Mouse (Mus musculus): ENCODE measurements at regions not wholly inside any gene's neighbourhood (a gene's known extent, or its start where the extent isn't known, plus 50 kb on each side); places are given as distances from the start of the nearest gene placed in this dataset.

DNA sequence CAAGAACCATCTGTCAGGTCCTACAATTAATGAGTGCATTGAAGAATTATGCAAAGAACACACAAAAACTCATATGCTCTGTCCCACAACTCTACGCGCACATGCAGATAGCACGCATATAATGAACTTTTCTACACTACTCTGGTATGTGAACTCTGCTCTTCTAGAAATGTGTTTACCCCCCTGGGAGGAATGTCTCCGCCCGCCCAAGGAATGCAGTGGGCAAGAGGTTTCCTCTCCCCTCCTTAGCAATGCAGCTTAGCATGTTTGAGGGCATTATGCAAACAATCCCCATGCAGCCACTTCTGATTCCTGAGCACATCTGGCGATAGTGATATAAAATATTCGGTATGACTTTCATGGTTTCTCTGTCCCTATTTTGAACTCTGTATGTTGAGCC, 59.0 kb upstream of the Tgfbr2 start:
- Histone ChIP-seq H3K27ac (ENCODE audit: low read depth, low read length) (no peak overlapping the region), H3K9me3 (ENCODE audit: control insufficient read depth, low read length) (no peaks in the 10 kb centered on the region), H3K4me3 (ENCODE audit: low read depth, low read length) (no peak overlapping the region), H3K36me3 (ENCODE audit: control insufficient read depth, insufficient read depth, low read length) (no peaks in the 10 kb centered on the region), H3K9ac (ENCODE audit: low read length) (no peak overlapping the region), H3K4me2 (ENCODE audit: low read depth) (no peak overlapping the region), H3K27me3 (ENCODE audit: control insufficient read depth, insufficient read depth, low read length) (no peaks in the 10 kb centered on the region), H3K4me1 (ENCODE audit: control insufficient read depth, insufficient read depth, low read length) (no peaks in the 10 kb centered on the region)
- 90% methylated on average over 7 of the region's 7 CpGs for WGBS
- no peak for DNase-seq (ENCODE audit: low spot score)
- ATAC-seq (ENCODE audit: insufficient read depth, low FRiP score, low TSS enrichment), result no peak

DNA sequence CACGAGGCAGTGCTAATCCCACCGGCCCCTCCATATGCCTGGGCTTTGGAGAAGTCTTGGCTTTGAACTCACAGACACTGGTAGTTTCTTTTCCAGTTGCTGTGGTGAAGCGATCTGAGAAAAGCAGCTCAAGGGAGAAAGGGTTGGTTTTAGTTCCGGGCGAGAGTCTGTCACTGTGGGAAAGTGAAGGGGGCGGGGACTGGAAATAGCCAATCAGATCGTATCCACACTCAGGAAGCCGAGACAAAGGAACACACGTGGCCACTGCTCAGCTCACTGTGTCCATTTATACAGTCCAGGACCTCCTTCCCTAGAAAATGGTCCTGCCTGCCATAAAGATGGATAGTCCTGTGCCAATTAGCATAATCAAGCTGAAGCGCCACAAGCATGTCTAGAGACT, 57.2 kb upstream of the Tgfbr2 start:
- H3K9me3 ChIP-seq (ENCODE audit: control insufficient read depth, low read length), result no peaks in the 10 kb centered on the region
- no peak overlapping the region for H3K9ac ChIP-seq (ENCODE audit: low read length)
- 79% methylated on average over 10 of the region's 10 CpGs for WGBS
- DNase-seq (ENCODE audit: low spot score), result no peak
- no peak overlapping the region for H3K27ac ChIP-seq (ENCODE audit: low read depth, low read length)
- H3K4me1 ChIP-seq (ENCODE audit: control insufficient read depth, insufficient read depth, low read length), result no peaks in the 10 kb centered on the region
- H3K4me2 ChIP-seq (ENCODE audit: low read depth), result no peak overlapping the region
- no peaks in the 10 kb centered on the region for H3K27me3 ChIP-seq (ENCODE audit: control insufficient read depth, insufficient read depth, low read length)
- H3K4me3 ChIP-seq (ENCODE audit: low read depth, low read length), result no peak overlapping the region
- no peaks in the 10 kb centered on the region for H3K36me3 ChIP-seq (ENCODE audit: control insufficient read depth, insufficient read depth, low read length)
- ATAC-seq (ENCODE audit: insufficient read depth, low FRiP score, low TSS enrichment), result no peak

DNA sequence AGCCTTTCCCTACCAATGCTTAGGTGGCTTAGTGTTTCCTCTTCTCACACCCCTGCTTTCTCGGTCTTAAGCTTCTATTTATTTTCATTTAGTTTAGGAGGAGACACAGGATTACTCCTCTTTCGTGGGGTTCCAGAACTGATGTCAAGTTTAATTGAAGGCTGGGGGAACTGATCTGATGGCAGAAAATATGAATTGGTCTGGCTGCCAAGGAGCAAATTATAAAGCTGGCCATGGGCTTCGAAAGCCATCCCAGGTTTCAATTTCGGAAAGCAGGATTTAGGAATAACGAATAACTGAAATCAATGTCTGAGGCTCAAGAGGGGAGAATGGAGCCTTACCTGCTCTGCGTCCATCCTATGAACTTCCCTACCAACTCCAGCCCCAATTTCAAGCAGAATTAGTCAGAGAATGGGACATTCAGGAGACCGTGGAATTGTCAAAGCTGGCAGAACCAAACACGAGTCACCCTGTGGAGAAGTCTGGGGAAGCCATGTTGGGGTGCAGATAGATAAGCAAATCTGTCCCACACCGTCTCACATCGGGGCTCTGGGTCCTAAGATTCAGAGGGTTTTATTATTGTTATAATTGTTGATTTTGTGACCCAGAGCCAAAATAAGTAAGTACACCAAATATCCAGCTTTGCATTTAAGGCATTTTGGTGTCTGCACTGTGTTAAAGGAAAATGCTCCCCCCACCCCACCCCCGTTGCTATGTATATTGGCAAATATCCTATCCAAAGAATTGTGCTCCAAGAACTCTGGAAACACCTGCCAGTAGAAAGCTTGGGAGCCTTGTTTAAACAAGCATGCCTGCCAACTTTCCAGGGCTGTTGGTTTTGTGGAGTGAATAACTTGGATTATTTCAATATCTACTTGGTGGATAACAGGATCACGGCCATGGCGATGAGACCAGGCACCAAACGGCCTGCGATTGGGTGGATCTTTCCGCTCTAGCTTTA, 56.5 kb upstream of the Tgfbr2 start:
- ATAC-seq (ENCODE audit: insufficient read depth, low FRiP score, low TSS enrichment) (no peak), DNase-seq (ENCODE audit: low spot score) (no peak)
- no peak overlapping the region for H3K9ac ChIP-seq (ENCODE audit: low read length)
- no peak overlapping the region for H3K27ac ChIP-seq (ENCODE audit: low read depth, low read length)
- no peak overlapping the region for H3K4me3 ChIP-seq (ENCODE audit: low read depth, low read length)
- H3K36me3 ChIP-seq (ENCODE audit: control insufficient read depth, insufficient read depth, low read length), result no peaks in the 10 kb centered on the region
- no peak overlapping the region for H3K4me2 ChIP-seq (ENCODE audit: low read depth)
- no peaks in the 10 kb centered on the region for H3K27me3 ChIP-seq (ENCODE audit: control insufficient read depth, insufficient read depth, low read length)
- WGBS, result 93% methylated on average over 16 of the region's 16 CpGs
- no peaks in the 10 kb centered on the region for H3K4me1 ChIP-seq (ENCODE audit: control insufficient read depth, insufficient read depth, low read length)
- no peaks in the 10 kb centered on the region for H3K9me3 ChIP-seq (ENCODE audit: control insufficient read depth, low read length)

DNA sequence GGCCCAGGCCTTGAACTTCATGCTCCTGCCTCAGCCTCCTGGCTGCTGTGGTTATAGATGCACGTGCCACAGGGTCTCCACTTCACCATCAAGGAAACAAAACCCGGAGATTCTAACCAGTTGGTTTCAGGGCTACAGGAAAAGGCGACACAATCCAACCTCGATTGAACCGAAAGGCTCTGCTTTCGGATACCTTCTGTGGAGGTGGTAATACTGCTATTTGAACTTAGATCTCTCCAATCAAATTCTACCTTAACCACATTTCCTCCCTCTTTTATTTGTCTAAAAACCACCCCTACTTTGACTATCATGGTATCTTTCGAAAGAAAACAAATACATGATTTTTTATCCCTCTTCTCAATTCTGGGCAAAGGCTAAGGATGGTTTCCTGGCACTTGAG, 55.2 kb upstream of the Tgfbr2 start:
- Histone ChIP-seq H3K9ac (ENCODE audit: low read length) (no peak overlapping the region), H3K4me2 (ENCODE audit: low read depth) (no peak overlapping the region), H3K4me1 (ENCODE audit: control insufficient read depth, insufficient read depth, low read length) (no peaks in the 10 kb centered on the region), H3K27me3 (ENCODE audit: control insufficient read depth, insufficient read depth, low read length) (no peaks in the 10 kb centered on the region), H3K4me3 (ENCODE audit: low read depth, low read length) (no peak overlapping the region), H3K27ac (ENCODE audit: low read depth, low read length) (no peak overlapping the region), H3K36me3 (ENCODE audit: control insufficient read depth, insufficient read depth, low read length) (no peaks in the 10 kb centered on the region), H3K9me3 (ENCODE audit: control insufficient read depth, low read length) (no peaks in the 10 kb centered on the region)
- ATAC-seq (ENCODE audit: insufficient read depth, low FRiP score, low TSS enrichment) (no peak), DNase-seq (ENCODE audit: low spot score) (no peak)
- 91% methylated on average over 7 of the region's 7 CpGs for WGBS

DNA sequence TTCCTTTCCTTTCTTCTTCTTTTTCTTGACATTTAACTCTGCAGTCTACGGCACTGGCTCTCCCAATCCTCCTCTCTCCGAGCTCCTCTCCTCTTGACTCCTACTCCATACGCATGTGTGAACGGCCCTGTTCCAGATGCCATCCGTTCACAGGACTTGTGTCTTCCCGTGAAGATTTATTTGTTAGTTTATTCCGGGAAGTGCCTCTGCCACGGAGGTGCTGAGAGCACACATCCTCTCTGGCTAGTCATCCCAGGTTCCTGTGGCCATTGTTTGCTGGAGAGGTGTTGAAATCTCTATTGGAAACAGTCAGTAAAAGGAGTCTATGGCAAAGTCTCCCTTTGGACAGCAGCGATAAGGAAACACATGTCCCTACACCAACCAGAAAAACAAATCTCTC, 53.3 kb upstream of the Tgfbr2 start:
- H3K27ac ChIP-seq (ENCODE audit: low read depth, low read length), result no peak overlapping the region
- DNase-seq (ENCODE audit: low spot score) (no peak), ATAC-seq (ENCODE audit: insufficient read depth, low FRiP score, low TSS enrichment) (no peak)
- H3K4me3 ChIP-seq (ENCODE audit: low read depth, low read length), result no peak overlapping the region
- no peaks in the 10 kb centered on the region for H3K9me3 ChIP-seq (ENCODE audit: control insufficient read depth, low read length)
- no peak overlapping the region for H3K9ac ChIP-seq (ENCODE audit: low read length)
- H3K36me3 ChIP-seq (ENCODE audit: control insufficient read depth, insufficient read depth, low read length), result no peaks in the 10 kb centered on the region
- 46% methylated on average over 9 of the region's 9 CpGs for WGBS
- H3K4me2 ChIP-seq (ENCODE audit: low read depth), result no peak overlapping the region
- H3K27me3 ChIP-seq (ENCODE audit: control insufficient read depth, insufficient read depth, low read length), result no peaks in the 10 kb centered on the region
- H3K4me1 ChIP-seq (ENCODE audit: control insufficient read depth, insufficient read depth, low read length), result no peaks in the 10 kb centered on the region

DNA sequence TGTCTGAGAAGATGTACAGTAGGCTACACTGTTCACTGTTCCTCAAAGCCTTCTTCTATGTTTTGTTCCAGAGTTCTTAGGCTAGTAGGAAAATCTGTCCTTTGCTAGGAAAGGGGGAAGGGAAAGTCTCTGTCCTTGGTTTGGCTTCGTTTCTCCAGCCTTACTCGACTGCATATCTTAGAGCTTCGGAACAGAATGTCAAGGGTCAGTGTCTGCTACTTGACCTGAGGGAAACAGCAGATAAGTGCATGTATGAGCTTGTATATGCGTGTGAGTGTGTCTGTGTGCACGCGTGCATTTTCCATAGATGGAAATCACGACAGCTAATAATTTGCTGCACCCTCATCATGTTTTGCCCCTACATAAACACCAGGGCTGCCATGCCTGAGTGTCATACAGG, 52.6 kb upstream of the Tgfbr2 start:
- ATAC-seq (ENCODE audit: insufficient read depth, low FRiP score, low TSS enrichment), result no peak
- no peaks in the 10 kb centered on the region for H3K27me3 ChIP-seq (ENCODE audit: control insufficient read depth, insufficient read depth, low read length)
- 81% methylated on average over 7 of the region's 7 CpGs for WGBS
- no peak overlapping the region for H3K27ac ChIP-seq (ENCODE audit: low read depth, low read length)
- no peak for DNase-seq (ENCODE audit: low spot score)
- no peaks in the 10 kb centered on the region for H3K4me1 ChIP-seq (ENCODE audit: control insufficient read depth, insufficient read depth, low read length)
- no peaks in the 10 kb centered on the region for H3K36me3 ChIP-seq (ENCODE audit: control insufficient read depth, insufficient read depth, low read length)
- no peak overlapping the region for H3K4me2 ChIP-seq (ENCODE audit: low read depth)
- H3K4me3 ChIP-seq (ENCODE audit: low read depth, low read length), result no peak overlapping the region
- no peaks in the 10 kb centered on the region for H3K9me3 ChIP-seq (ENCODE audit: control insufficient read depth, low read length)
- no peak overlapping the region for H3K9ac ChIP-seq (ENCODE audit: low read length)

All from neural tube, embryonic 11.5 days (tissue).